Mouse (Mus musculus): ENCODE measurements at regions not wholly inside any gene's neighbourhood (a gene's known extent, or its start where the extent isn't known, plus 50 kb on each side); places are given as distances from the start of the nearest gene placed in this dataset.

- TF ChIP-seq CTCF (IDR thresholded peaks at IDR 0.05) = no peak
- ATAC-seq (no peak), DNase-seq (ENCODE audit: low read depth, low spot score) (no peak)
- POLR2A ChIA-PET = interaction anchor here (0.5 to 0.7 kb wide), 2 partner anchors 111 to 210 kb away, joined by 4 to 10 read pairs; no protein-coding TSS in a partner anchor
- in situ Hi-C loops (cut with MboI; ENCODE audit: low pct_unique_long_range_greater_than_20kb) = no loop called here
- no peaks in the 10 kb centered on the region for H3K27me3 ChIP-seq
- CTCF ChIA-PET = interaction anchor here (1.0 kb wide), 2 partner anchors 20 to 118 kb away, joined by 3 to 4 read pairs; no protein-coding TSS in a partner anchor
Observed at GRCm38 (mm10) chr13:15802043-15802795, 209.4 kb upstream of the Inhba start.

- in situ Hi-C loops (cut with MboI; ENCODE audit: low pct_unique_long_range_greater_than_20kb) = no loop called here
- ATAC-seq (peak; percentile 87), DNase-seq (ENCODE audit: low read depth, low spot score) (peak; percentile 46)
- H3K27me3 ChIP-seq = no peaks in the 10 kb centered on the region
- TF ChIP-seq CTCF (IDR thresholded peaks at IDR 0.05) = no peak
- ChIA-PET CTCF (no interaction called here), POLR2A (no interaction called here)
Observed at GRCm38 (mm10) chr13:15803965-15804364, 207.7 kb upstream of the Inhba start.

- H3K27me3 ChIP-seq = no peaks in the 10 kb centered on the region
- peak; percentile 80 for DNase-seq (ENCODE audit: low read depth, low spot score)
- CTCF ChIA-PET = no interaction called here
- POLR2A ChIA-PET = no interaction called here
- in situ Hi-C loops (cut with MboI; ENCODE audit: low pct_unique_long_range_greater_than_20kb) = no loop called here
- no peak for TF ChIP-seq CTCF (IDR thresholded peaks at IDR 0.05)
- ATAC-seq = peak; percentile 90
Observed at GRCm38 (mm10) chr13:15806925-15807324, 204.7 kb upstream of the Inhba start.

- DNase-seq (ENCODE audit: low read depth, low spot score) (no peak), ATAC-seq (no peak)
- POLR2A ChIA-PET = no interaction called here
- in situ Hi-C loops (cut with MboI; ENCODE audit: low pct_unique_long_range_greater_than_20kb) = no loop called here
- no peaks in the 10 kb centered on the region for H3K27me3 ChIP-seq
- TF ChIP-seq CTCF (IDR thresholded peaks at IDR 0.05) = no peak
- CTCF ChIA-PET = no interaction called here
Observed at GRCm38 (mm10) chr13:15822261-15822850, 189.3 kb upstream of the Inhba start.

GRCm38 (mm10) chr13:15845806-15846205 lies 165.8 kb upstream of the Inhba start:
- TF ChIP-seq CTCF (IDR thresholded peaks at IDR 0.05) = no peak
- ATAC-seq = peak; percentile 96
- DNase-seq (ENCODE audit: low read depth, low spot score) = peak; percentile 15
- H3K27me3 ChIP-seq = no peaks in the 10 kb centered on the region
- ChIA-PET POLR2A (no interaction called here), CTCF (interaction anchor here (1.1 to 1.4 kb wide), 2 partner anchors 27 to 32 kb away, joined by 3 read pairs; no protein-coding TSS in a partner anchor)
- in situ Hi-C loops (cut with MboI; ENCODE audit: low pct_unique_long_range_greater_than_20kb) = no loop called here

- DNase-seq (ENCODE audit: low read depth, low spot score) (no peak), ATAC-seq (no peak)
- in situ Hi-C loops (cut with MboI; ENCODE audit: low pct_unique_long_range_greater_than_20kb) = no loop called here
- CTCF ChIA-PET = interaction anchor here (1.2 kb wide), 1 partner anchor 96 kb away, joined by 4 read pairs; no protein-coding TSS in a partner anchor
- POLR2A ChIA-PET = no interaction called here
- H3K27me3 ChIP-seq = no peaks in the 10 kb centered on the region
- no peak for TF ChIP-seq CTCF (IDR thresholded peaks at IDR 0.05)
Observed at GRCm38 (mm10) chr13:15848017-15848416, 163.6 kb upstream of the Inhba start.

- POLR2A ChIA-PET = no interaction called here
- no peaks in the 10 kb centered on the region for H3K27me3 ChIP-seq
- no peak for DNase-seq (ENCODE audit: low read depth, low spot score)
- in situ Hi-C loops (cut with MboI; ENCODE audit: low pct_unique_long_range_greater_than_20kb) = no loop called here
- CTCF ChIA-PET = interaction anchor here (1.2 kb wide), 1 partner anchor 95 kb away, joined by 4 read pairs; no protein-coding TSS in a partner anchor
- no peak for TF ChIP-seq CTCF (IDR thresholded peaks at IDR 0.05)
- ATAC-seq = no peak
Observed at GRCm38 (mm10) chr13:15849129-15849528, 162.5 kb upstream of the Inhba start.

- no peaks in the 10 kb centered on the region for H3K27me3 ChIP-seq
- POLR2A ChIA-PET = no interaction called here
- ATAC-seq = no peak
- TF ChIP-seq CTCF (IDR thresholded peaks at IDR 0.05) = no peak
- no peak for DNase-seq (ENCODE audit: low read depth, low spot score)
- CTCF ChIA-PET = interaction anchor here (0.7 kb wide), 2 partner anchors 9 to 27 kb away, joined by 3 read pairs; no protein-coding TSS in a partner anchor
- in situ Hi-C loops (cut with MboI; ENCODE audit: low pct_unique_long_range_greater_than_20kb) = no loop called here
Observed at GRCm38 (mm10) chr13:15850358-15850757, 161.3 kb upstream of the Inhba start.

- peak; percentile 30 for DNase-seq (ENCODE audit: low read depth, low spot score)
- CTCF ChIA-PET = interaction anchor here (1.2 to 2.0 kb wide), 3 partner anchors 9 to 12 kb away, joined by 4 to 9 read pairs (median 5); no protein-coding TSS in a partner anchor
Observed at GRCm38 (mm10) chr13:15853022-15853566, 158.6 kb upstream of the Inhba start.

GRCm38 (mm10) chr13:15862941-15863340 lies 148.7 kb upstream of the Inhba start:
- TF ChIP-seq CTCF (IDR thresholded peaks at IDR 0.05) = no peak
- H3K27me3 ChIP-seq = no peaks in the 10 kb centered on the region
- ChIA-PET POLR2A (no interaction called here), CTCF (interaction anchor here (0.8 to 1.6 kb wide), 2 partner anchors 10 to 12 kb away, joined by 3 to 5 read pairs; no protein-coding TSS in a partner anchor)
- in situ Hi-C loops (cut with MboI; ENCODE audit: low pct_unique_long_range_greater_than_20kb) = no loop called here
- no peak for ATAC-seq
- DNase-seq (ENCODE audit: low read depth, low spot score) = no peak

More at GRCm38 (mm10) chr13:15853022-15853566, 158.6 kb upstream of the Inhba start:
- H3K27me3 ChIP-seq = no peaks in the 10 kb centered on the region
- POLR2A ChIA-PET = no interaction called here
- ATAC-seq = peak; percentile 97
- in situ Hi-C loops (cut with MboI; ENCODE audit: low pct_unique_long_range_greater_than_20kb) = no loop called here
- no peak for TF ChIP-seq CTCF (IDR thresholded peaks at IDR 0.05)

GRCm38 (mm10) chr13:15863344-15863743 lies 148.3 kb upstream of the Inhba start:
- in situ Hi-C loops (cut with MboI; ENCODE audit: low pct_unique_long_range_greater_than_20kb) = no loop called here
- CTCF ChIA-PET = interaction anchor here (1.6 kb wide), 1 partner anchor 11 kb away, joined by 5 read pairs; no protein-coding TSS in a partner anchor
- ATAC-seq (no peak), DNase-seq (ENCODE audit: low read depth, low spot score) (no peak)
- POLR2A ChIA-PET = no interaction called here
- H3K27me3 ChIP-seq = no peaks in the 10 kb centered on the region
- no peak for TF ChIP-seq CTCF (IDR thresholded peaks at IDR 0.05)
